Mouse (Mus musculus): ENCODE measurements at regions not wholly inside any gene's neighbourhood (a gene's known extent, or its start where the extent isn't known, plus 50 kb on each side); places are given as distances from the start of the nearest gene placed in this dataset.
A peak's percentile ranks its signal among the peaks of the same experiment; 100 is the strongest.

- no peak overlapping the region for H3K4me3 ChIP-seq
- WGBS: 82% methylated on average over 4 of the region's 4 CpGs
- ATAC-seq (ENCODE audit: insufficient number of reproducible peaks, low FRiP score, low TSS enrichment, low read depth): no peak
- H3K36me3 ChIP-seq: no peaks in the 10 kb centered on the region
- H3K4me1 ChIP-seq: peaks cover 27% of the 10 kb centered on the region
- no peak overlapping the region for H3K27ac ChIP-seq
- H3K9me3 ChIP-seq: no peaks in the 10 kb centered on the region
- H3K27me3 ChIP-seq: no peaks in the 10 kb centered on the region
- H3K4me2 ChIP-seq: no peak overlapping the region
- H3K9ac ChIP-seq: no peak overlapping the region
Observed at GRCm38 (mm10) chr2:128431751-128432150, 159.3 kb upstream of the Spdye4c start.

- no peak overlapping the region for H3K27ac ChIP-seq
- H3K36me3 ChIP-seq: no peaks in the 10 kb centered on the region
- no peaks in the 10 kb centered on the region for H3K9me3 ChIP-seq
- no peak overlapping the region for H3K9ac ChIP-seq
- no peak overlapping the region for H3K4me2 ChIP-seq
- 67% methylated on average over 3 of the region's 3 CpGs for whole genome bisulfite sequencing
- no peak for ATAC-seq (ENCODE audit: insufficient number of reproducible peaks, low FRiP score, low TSS enrichment, low read depth)
- H3K27me3 ChIP-seq: no peaks in the 10 kb centered on the region
- H3K4me1 ChIP-seq: peaks cover 24% of the 10 kb centered on the region
- H3K4me3 ChIP-seq: no peak overlapping the region
Observed at GRCm38 (mm10) chr2:128432741-128433140, 158.3 kb upstream of the Spdye4c start.

GRCm38 (mm10) chr2:128433553-128434081 is 157.4 kb upstream of the Spdye4c start:
- Histone ChIP-seq H3K27ac (no peak overlapping the region), H3K9ac (no peak overlapping the region), H3K27me3 (no peaks in the 10 kb centered on the region), H3K4me1 (peaks cover 16% of the 10 kb centered on the region), H3K4me3 (no peak overlapping the region), H3K4me2 (no peak overlapping the region), H3K9me3 (no peaks in the 10 kb centered on the region), H3K36me3 (no peaks in the 10 kb centered on the region)
- WGBS: 84% methylated on average over 9 of the region's 9 CpGs
- no peak for ATAC-seq (ENCODE audit: insufficient number of reproducible peaks, low FRiP score, low TSS enrichment, low read depth)

- no peak overlapping the region for H3K4me3 ChIP-seq
- H3K27ac ChIP-seq: no peak overlapping the region
- H3K4me1 ChIP-seq: peaks cover 9% of the 10 kb centered on the region
- H3K36me3 ChIP-seq: no peaks in the 10 kb centered on the region
- 64% methylated on average over 11 of the region's 11 CpGs for WGBS
- no peaks in the 10 kb centered on the region for H3K27me3 ChIP-seq
- H3K9ac ChIP-seq: no peak overlapping the region
- H3K4me2 ChIP-seq: no peak overlapping the region
- ATAC-seq (ENCODE audit: insufficient number of reproducible peaks, low FRiP score, low TSS enrichment, low read depth): no peak
- no peaks in the 10 kb centered on the region for H3K9me3 ChIP-seq
Observed at GRCm38 (mm10) chr2:128434200-128434977, 156.6 kb upstream of the Spdye4c start.

GRCm38 (mm10) chr2:128436378-128436777 is 154.6 kb upstream of the Spdye4c start:
- Histone ChIP-seq H3K9me3 (no peaks in the 10 kb centered on the region), H3K27ac (no peak overlapping the region), H3K4me1 (peaks cover 1% of the 10 kb centered on the region; the same call in 1 of the 2 replicates), H3K9ac (no peak overlapping the region), H3K4me3 (no peak overlapping the region), H3K4me2 (no peak overlapping the region), H3K36me3 (no peaks in the 10 kb centered on the region), H3K27me3 (no peaks in the 10 kb centered on the region)
- WGBS: 97% methylated on average over 3 of the region's 3 CpGs
- ATAC-seq (ENCODE audit: insufficient number of reproducible peaks, low FRiP score, low TSS enrichment, low read depth): no peak

- Histone ChIP-seq H3K4me2 (no peak overlapping the region), H3K9me3 (no peaks in the 10 kb centered on the region), H3K9ac (no peak overlapping the region), H3K27me3 (no peaks in the 10 kb centered on the region), H3K4me1 (no peaks in the 10 kb centered on the region), H3K27ac (no peak overlapping the region), H3K4me3 (no peak overlapping the region), H3K36me3 (no peaks in the 10 kb centered on the region)
- ATAC-seq (ENCODE audit: insufficient number of reproducible peaks, low FRiP score, low TSS enrichment, low read depth): no peak
- WGBS: 50% methylated on average over 7 of the region's 7 CpGs
Observed at GRCm38 (mm10) chr2:128437698-128438097, 153.3 kb upstream of the Spdye4c start.

- no peaks in the 10 kb centered on the region for H3K4me1 ChIP-seq
- H3K4me2 ChIP-seq: no peak overlapping the region
- no peak for ATAC-seq (ENCODE audit: insufficient number of reproducible peaks, low FRiP score, low TSS enrichment, low read depth)
- no peak overlapping the region for H3K27ac ChIP-seq
- H3K27me3 ChIP-seq: no peaks in the 10 kb centered on the region
- H3K9ac ChIP-seq: no peak overlapping the region
- no peaks in the 10 kb centered on the region for H3K9me3 ChIP-seq
- WGBS: 46% methylated on average over 12 of the region's 12 CpGs
- no peak overlapping the region for H3K4me3 ChIP-seq
- H3K36me3 ChIP-seq: no peaks in the 10 kb centered on the region
Observed at GRCm38 (mm10) chr2:128438161-128438822, 152.7 kb upstream of the Spdye4c start.

GRCm38 (mm10) chr2:128438897-128439296 is 152.1 kb upstream of the Spdye4c start:
- no peak overlapping the region for H3K9ac ChIP-seq
- ATAC-seq (ENCODE audit: insufficient number of reproducible peaks, low FRiP score, low TSS enrichment, low read depth): no peak
- 78% methylated on average over 2 of the region's 2 CpGs for WGBS

GRCm38 (mm10) chr2:128444599-128445011 is 146.4 kb upstream of the Spdye4c start:
- H3K9ac ChIP-seq: no peak overlapping the region
- H3K36me3 ChIP-seq: no peaks in the 10 kb centered on the region
- WGBS: 68% methylated on average over 7 of the region's 7 CpGs
- no peaks in the 10 kb centered on the region for H3K9me3 ChIP-seq
- H3K4me1 ChIP-seq: peaks cover 7% of the 10 kb centered on the region; the same call in 1 of the 2 replicates
- H3K27me3 ChIP-seq: no peaks in the 10 kb centered on the region
- no peak for ATAC-seq (ENCODE audit: insufficient number of reproducible peaks, low FRiP score, low TSS enrichment, low read depth)
- 0 out of 2 replicates have a peak overlapping the region, but pooled peaks have one; percentile 13 for H3K27ac ChIP-seq
- H3K4me3 ChIP-seq: no peak overlapping the region
- H3K4me2 ChIP-seq: no peak overlapping the region

More at GRCm38 (mm10) chr2:128438897-128439296, 152.1 kb upstream of the Spdye4c start:
- Histone ChIP-seq H3K4me2 (no peak overlapping the region), H3K9me3 (no peaks in the 10 kb centered on the region), H3K4me3 (no peak overlapping the region), H3K27me3 (no peaks in the 10 kb centered on the region), H3K36me3 (no peaks in the 10 kb centered on the region), H3K27ac (no peak overlapping the region), H3K4me1 (no peaks in the 10 kb centered on the region)

- Histone ChIP-seq H3K36me3 (no peaks in the 10 kb centered on the region), H3K27ac (no peak overlapping the region), H3K4me1 (peaks cover 7% of the 10 kb centered on the region; the same call in 1 of the 2 replicates), H3K4me2 (no peak overlapping the region), H3K27me3 (no peaks in the 10 kb centered on the region), H3K4me3 (no peak overlapping the region), H3K9me3 (no peaks in the 10 kb centered on the region), H3K9ac (no peak overlapping the region)
- WGBS: 92% methylated on average over 5 of the region's 5 CpGs
- no peak for ATAC-seq (ENCODE audit: insufficient number of reproducible peaks, low FRiP score, low TSS enrichment, low read depth)
Observed at GRCm38 (mm10) chr2:128445443-128445842, 145.6 kb upstream of the Spdye4c start.

- Histone ChIP-seq H3K4me3 (no peak overlapping the region), H3K4me2 (no peak overlapping the region), H3K9me3 (no peaks in the 10 kb centered on the region), H3K36me3 (no peaks in the 10 kb centered on the region), H3K27me3 (no peaks in the 10 kb centered on the region), H3K27ac (no peak overlapping the region), H3K4me1 (peaks cover 4% of the 10 kb centered on the region; the same call in 1 of the 2 replicates), H3K9ac (no peak overlapping the region)
- no peak for ATAC-seq (ENCODE audit: insufficient number of reproducible peaks, low FRiP score, low TSS enrichment, low read depth)
- whole genome bisulfite sequencing: 62% methylated on average over 3 of the region's 3 CpGs
Observed at GRCm38 (mm10) chr2:128449294-128449693, 141.7 kb upstream of the Spdye4c start.

- Histone ChIP-seq H3K4me1 (no peaks in the 10 kb centered on the region), H3K4me3 (no peak overlapping the region), H3K27ac (no peak overlapping the region), H3K4me2 (no peak overlapping the region), H3K27me3 (no peaks in the 10 kb centered on the region), H3K9me3 (no peaks in the 10 kb centered on the region), H3K36me3 (no peaks in the 10 kb centered on the region), H3K9ac (no peak overlapping the region)
- no peak for ATAC-seq (ENCODE audit: insufficient number of reproducible peaks, low FRiP score, low TSS enrichment, low read depth)
- WGBS: 90% methylated on average over 4 of the region's 4 CpGs
Observed at GRCm38 (mm10) chr2:128450045-128450444, 141.0 kb upstream of the Spdye4c start.
